Mouse (Mus musculus): ENCODE data around the gene Scin.

GRCm38 (mm10) chr12:40134529-40134928 is 501 bp upstream of the Scin start:
- TF ChIP-seq CTCF (IDR thresholded peaks at IDR 0.05; ENCODE audit: control insufficient read depth, insufficient read depth, insufficient read length) (no peak), FOSL1 (IDR thresholded peaks at IDR 0.05; ENCODE audit: insufficient read depth, low read length, poor library complexity, severe bottlenecking) (no peak), CEBPB (IDR thresholded peaks at IDR 0.05; ENCODE audit: low read depth) (no peak), USF1 (IDR thresholded peaks at IDR 0.05; ENCODE audit: low read depth) (no peak), MYOD1 (IDR thresholded peaks at IDR 0.05; ENCODE audit: control insufficient read depth, insufficient read length, low read depth) (no peak)

Measured in C2C12 (cell line).